Mouse (Mus musculus) T-cell, adult 2 months (primary cell): ENCODE measurements around the gene E2f4.

Experiments used
- DNase-seq: peaks from one replicate; pipeline ENCODE4 v3.0.0; 2022; ENCODE audit warnings: low spot score

The E2f4 gene

DNA sequence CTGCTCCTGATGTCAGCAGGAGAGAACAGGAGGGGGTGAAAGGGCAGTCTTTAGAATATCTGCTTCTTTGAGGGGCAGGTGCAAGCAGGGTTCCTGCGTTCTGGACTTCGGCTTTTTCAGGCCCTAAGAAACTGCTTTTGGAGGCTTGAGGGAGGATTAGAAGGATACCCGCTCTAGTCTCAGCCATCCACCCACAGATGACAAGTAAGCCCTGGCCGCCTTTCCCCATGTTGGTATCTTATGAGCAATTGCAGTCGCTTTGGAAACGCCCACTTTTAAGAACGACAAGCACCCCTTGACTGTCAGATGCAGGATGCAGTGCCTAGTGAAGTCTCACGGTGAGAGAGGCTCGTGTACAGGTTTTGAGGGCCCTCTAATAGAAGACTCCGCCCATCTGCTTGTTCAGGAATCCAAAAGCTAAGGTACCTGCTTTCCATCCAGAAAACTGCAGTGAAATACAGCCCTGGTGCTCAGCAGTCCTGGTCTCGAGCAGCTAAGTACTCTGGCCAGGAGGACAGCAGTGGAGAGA lies 21.3 kb downstream of the E2f4 start:
- DNase-seq: no peak

DNA sequence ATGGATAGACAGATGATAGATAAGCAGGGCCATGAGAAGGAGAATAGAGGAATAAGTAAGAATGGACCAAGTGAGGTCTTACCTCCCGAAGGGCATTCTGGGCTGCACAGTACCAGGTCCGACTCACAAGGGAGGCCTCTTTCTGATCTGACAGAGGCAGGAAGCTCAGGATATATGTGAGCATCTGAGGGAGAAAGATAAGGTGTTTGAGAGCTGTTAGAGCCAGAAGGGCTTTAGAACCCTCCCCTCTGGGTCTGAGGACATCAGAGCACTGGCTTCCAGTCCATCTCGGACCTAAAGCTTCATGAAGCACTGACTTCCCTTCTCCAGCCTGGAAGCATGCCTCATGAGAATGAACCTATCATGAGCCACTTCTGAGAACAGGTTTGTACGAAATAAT lies 25.7 kb downstream of the E2f4 start:
- DNase-seq: no peak

DNA sequence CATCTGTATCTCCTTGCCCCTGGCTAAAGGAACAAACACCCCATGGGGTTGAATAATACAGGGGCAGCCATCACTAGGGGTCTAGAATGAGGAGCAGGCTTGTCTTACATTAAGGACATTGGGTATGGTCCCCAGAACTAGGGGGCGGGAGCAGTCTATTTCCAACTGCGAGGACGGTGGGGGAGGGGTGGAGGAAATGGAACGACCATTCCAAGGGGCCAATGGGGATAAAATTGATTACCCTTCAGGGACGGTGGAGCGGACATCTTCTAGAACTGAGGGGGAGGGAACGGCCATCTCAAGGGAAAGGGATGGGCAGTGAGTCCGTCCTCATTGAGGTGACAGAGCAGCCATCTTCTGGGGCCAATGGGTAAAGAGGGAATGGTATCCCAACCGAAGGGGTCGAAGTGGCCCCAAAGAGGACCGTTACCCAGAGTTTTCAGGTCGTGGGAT lies 28.2 kb downstream of the E2f4 start:
- no peak for DNase-seq

DNA sequence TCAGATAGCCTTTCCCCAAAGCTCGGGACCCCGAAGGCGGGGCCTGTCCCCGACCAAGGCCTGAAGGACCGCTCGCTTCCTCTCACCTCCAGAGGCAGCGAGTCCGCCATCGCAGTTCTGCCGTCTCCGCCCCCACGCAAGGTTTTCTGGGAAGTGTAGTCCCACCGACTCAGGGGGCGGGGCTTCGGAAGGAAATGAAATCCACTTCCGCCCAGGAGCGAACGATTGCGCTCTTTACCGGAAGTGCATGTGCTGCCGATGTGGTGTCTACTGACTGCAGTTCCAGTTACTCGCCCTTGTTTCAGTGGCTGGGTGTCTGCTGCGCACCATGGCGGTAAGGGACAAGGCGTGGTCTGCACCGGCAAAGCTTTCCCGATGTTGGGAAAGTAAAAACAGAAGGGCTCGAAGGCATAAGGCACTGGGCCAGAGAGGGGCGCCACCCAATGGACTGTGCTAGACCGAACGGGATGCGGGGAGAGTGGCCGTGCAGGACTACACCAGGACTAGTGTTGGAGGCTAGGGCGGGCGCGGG lies 28.7 kb downstream of the E2f4 start, which contains the start of the genes Lrrc29 and Tmem208:
Lrrc29 (minus strand) TSS at position 138 of the 532 bp plus-strand sequence.
Tmem208 (plus strand) TSS at position 214 of the 532 bp plus-strand sequence.
- peak; percentile 97 for DNase-seq

DNA sequence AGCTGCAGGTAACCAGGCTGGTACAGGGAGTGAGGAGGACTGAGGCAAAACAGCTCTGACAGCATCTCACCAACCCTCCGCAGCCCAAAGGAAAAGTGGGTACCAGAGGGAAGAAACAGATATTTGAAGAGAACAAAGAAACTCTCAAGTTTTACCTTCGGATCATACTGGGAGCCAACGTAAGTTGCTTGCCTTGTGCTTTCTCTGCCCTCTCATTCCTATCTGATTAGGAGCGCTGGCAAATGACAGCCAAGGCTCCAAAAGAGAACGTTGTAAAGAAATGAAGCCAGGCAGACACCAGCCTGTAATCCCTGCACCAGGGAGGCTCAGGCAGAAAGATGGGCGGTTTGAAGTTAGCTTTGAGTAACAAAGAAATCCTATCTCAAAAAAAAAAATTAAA lies 29.5 kb downstream of the E2f4 start:
- no peak for DNase-seq

DNA sequence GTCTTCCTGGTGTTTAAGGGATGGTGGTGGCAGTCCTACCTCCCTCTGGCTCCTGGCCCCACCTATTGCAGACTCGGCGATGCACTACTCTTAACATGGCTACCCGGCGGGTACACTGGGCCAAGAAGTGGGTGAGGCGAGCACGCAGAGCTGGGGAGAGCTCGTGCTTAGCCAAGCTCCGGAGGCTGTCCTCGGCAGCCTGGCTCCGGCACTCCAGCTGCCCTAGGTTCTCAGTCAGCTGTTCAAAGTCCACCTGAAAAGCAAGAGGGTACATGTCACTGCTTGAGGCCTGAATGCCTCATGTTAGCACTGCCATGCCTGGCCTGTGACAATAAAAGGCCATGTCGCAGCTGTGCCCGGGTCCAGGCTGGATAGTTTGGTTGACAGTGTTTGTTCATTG lies 32.9 kb downstream of the E2f4 start:
- DNase-seq: no peak

DNA sequence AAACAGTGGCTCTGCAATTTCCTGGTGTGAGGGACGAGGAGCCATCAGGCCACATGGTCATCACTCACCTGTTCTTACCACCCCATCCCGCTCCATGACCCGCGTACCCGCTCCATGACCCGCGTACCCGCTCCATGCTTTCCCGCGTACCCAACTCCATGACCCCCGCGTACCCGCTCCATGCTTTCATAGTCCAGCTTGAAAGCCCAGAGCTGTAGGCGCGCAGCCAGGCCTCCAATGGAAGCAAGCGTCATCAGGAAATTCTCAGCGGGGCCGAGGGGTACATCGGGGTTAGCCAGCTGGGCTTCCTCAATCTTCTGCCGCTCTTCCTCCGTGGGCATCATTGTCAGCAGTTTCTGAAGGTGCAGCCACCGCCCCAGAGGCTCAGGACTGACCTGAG lies 34.0 kb downstream of the E2f4 start:
- no peak for DNase-seq

DNA sequence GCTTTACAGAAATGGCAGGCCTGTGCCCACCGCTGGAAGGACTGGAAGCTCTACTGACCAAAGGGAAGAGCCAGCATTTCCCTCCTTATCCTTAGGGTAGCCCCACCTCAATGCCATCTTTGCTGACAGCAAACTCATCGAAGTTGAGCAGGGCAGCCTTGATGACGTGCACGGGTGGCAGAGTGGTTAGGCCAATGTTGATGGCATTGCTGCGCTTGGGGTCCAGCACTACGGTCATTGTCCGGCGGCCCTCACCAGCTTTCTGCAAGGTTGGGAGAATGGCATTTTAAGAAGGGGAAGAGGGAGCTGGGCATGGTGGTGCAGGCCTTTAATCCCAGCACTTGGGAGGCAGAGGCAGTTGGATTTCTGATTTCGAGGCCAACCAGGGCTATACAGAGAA lies 34.5 kb downstream of the E2f4 start:
- no peak for DNase-seq

DNA sequence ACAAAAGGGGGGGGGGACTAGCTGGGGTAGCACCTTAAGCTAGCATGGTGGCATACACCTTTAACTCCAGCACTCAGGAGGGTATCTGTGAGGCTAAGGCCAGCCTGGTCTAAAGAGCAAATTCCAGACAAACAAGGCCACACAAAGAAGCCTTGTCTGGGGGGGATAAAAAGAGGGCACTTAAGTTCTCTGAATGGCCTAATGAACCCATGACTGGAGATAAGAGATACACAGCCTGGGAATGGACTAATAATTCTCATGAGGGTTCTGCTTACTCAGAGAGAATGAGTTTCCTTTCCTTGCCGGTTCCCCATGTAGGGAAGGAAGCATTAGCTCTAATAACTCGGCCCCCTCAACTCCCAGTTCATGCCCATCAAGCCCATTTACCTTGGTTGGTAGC lies 35.1 kb downstream of the E2f4 start:
- no peak for DNase-seq

DNA sequence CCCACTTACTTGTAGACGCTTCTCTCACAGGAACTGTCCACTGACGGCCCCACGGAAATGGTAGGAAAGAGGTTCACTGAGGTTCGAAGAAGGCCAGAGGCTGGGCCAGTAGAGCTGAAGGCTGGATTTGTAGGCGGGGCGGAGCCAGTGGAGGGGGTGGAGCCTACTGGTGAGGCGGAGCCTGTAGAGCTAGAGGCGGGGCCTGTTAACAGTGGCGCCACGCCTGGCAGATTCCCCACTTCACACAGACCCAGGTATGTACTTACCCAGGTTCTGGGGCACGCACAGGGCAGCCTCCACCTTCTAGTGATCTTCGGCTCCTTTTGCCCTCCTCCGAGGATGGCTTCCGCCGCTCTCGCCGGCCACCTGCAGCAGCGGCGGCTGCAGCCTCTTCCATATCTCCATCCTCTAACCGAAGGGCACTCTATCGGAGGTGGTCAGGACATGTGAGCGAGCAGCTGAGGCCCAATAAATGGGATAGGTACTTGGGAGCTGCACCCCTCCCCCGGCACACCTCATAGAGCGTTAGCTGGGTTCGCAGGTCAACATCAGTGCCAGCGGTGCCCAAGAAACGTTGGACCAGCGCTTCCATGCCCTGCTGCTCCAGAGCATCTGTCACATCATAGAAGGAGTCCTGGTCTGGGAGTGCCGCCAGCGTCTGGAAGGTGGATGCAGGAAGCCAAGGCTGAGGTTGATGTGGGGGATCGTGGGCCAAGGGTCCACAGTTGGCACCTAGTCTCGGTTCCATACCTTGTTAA lies 39.1 kb downstream of the E2f4 start:
- DNase-seq: no peak

DNA sequence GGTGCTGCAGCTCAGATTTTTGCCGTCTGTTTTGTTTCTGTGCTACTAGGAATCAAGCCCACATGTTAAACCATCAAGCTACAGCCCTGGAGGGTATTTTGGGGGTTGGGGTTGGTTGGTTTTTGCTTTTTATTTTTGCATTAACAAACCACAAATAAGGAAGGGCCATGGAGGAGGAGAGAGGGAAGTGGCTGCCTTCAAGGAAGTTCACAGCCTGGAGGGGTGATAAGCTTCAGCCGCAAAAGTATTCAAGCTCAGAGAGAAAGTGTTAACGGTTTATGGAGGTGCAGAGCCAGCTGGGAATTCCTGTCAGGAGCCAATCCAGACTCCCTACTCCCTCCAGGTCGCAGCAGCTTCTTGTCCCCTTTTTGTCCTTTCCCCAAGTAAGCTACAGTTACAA lies 41.5 kb downstream of the E2f4 start:
- no peak for DNase-seq

DNA sequence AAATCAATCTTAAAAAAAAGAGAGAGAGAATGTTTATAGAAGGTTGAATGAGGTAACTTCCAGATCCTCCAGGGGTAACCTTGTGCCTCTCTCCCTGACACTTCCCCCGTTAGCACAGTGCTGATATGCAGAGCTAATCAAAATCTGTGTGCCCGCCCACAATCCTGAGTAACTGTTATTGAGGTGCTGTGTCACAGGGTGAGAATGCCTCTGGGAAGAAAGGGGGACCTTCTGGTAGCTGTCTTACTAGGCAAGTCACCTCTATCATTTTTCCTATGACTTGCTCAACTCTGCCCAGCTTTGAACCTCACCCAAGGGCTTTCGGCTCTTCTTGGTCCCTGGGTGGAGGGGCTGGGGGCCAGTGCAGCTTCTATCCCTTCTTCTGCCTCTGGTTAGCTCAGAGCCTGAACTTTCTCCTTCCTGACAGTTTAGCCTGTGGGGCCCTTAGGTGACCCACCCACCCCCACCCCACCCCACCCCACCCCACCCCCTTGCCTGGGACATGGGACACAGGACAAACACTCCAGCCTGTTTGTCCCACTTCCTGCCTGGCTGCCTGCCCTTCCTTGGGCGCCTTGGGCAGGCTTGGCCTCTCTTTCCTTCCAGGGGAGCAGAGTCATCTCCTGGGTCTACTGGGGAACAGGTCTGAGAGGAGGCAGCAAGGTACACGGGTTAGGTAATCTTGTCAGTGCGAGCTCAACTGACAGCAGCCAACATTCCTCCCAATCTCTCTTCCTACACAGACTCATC lies 42.6 kb downstream of the E2f4 start:
- no peak for DNase-seq

DNA sequence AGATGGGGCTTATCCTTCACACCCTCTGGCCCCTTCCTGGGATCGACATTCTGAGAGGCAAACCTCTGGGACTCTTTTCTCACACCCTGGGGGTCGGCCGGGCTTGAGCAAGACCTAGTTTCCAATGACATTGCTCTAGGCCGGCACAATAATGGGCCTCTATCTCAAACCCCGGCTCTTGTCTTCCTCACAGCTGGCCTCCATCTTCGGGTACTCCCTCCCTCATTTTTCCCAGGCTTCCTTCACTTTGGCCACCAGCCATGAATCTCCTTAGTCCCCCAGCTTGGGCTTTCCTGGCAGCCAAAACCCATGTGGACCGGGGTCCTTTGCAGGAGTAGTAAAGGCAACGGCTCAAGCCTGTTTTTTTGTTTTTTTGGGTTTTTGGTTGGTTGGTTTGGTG lies 43.9 kb downstream of the E2f4 start:
- no peak for DNase-seq

DNA sequence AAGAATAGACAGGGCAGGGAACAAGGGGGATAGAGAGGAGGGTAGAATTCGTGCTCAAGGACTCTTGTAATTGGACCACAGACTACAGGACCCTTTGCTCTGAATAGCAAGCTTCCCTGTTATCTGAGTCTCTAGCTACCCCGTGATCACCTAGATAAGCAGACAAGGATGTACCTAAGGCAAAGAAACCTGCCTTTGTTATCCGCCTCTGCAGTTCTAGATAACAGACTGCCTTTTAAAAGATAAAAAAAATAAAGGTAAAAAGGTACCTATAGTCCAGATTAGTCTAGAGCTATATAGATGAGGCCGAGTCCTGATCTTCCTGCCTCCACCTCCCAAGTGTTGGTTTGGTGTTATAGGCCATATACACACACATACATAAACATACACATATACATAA lies 45.3 kb downstream of the E2f4 start:
- no peak for DNase-seq

DNA sequence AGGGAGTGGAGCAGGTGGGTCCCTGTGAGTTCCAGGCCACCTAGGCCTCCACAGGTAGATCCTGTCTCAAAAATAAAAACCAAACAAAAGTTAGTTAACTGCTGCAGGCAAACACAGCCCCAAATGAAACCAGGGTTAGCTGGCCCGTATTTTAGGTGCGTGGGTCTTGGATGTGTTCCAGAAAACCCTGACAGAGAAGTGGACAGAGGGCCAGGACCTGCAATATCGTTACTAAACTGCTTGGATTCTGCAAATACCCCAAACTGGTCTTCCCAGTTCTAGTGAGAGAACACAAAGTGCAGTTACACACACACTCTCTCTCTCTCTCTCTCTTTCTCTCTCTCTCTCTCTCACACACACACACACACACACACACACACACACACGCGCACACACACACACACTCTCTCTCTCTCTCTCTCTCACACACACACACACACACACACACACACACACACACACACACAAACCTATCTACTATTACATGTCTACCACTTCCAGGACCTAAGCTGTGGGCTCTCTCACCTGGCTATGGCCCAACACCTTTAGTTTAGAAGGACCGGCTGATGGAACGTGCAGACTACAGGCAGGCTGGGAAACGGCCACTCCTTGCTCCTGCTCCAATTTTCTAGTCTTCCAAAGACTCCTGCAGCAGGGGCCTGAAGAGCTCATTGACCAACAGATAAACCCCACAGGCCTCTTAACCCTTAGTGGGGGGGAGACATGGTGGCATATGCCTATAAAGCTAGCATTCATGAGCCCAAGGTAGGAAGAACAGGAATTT lies 46.5 kb downstream of the E2f4 start:
- DNase-seq: no peak

DNA sequence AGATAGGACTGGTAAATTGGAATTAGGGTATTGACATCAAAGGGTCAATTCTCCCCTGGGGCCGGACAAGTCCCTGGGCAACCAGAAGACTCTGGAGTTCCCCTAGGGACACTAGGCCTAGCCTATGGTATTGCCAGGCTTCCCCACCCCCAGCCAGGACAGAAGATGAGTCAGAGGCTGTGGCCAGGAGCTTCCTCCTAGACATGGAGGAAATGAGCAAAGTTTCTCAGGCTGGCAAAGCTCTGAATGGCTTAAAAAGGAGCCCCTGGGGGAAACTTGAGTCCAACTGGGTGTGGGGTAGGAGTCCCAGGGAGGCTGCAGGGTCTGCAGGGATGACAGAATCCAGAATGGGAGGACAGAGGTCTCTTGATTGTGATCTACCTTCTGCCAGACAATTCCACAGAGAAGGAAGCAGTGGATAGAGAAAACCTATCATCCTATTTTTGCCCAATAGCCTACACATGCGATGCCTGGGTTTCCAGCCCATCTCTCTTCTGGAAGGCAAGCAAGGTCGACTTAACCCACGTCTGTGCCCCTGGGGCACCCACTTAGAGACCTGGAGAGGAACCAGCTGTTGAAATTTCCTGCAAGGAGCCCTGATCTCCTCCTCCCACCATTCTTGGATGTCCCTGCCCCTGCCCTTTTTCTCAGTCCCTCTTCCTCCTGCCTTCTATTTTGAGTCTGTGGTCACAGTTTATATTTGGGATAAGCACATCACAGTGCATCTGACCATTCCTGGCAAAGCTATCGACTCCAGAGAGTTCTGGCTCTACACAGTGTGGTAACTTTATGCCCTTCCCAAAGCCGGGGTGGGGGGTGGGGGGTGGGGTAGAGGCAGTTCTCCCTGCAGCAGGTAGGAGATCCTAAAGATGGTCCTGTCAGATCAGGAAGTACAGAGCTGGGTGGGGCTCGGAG lies 47.9 kb downstream of the E2f4 start:
- no peak for DNase-seq

DNA sequence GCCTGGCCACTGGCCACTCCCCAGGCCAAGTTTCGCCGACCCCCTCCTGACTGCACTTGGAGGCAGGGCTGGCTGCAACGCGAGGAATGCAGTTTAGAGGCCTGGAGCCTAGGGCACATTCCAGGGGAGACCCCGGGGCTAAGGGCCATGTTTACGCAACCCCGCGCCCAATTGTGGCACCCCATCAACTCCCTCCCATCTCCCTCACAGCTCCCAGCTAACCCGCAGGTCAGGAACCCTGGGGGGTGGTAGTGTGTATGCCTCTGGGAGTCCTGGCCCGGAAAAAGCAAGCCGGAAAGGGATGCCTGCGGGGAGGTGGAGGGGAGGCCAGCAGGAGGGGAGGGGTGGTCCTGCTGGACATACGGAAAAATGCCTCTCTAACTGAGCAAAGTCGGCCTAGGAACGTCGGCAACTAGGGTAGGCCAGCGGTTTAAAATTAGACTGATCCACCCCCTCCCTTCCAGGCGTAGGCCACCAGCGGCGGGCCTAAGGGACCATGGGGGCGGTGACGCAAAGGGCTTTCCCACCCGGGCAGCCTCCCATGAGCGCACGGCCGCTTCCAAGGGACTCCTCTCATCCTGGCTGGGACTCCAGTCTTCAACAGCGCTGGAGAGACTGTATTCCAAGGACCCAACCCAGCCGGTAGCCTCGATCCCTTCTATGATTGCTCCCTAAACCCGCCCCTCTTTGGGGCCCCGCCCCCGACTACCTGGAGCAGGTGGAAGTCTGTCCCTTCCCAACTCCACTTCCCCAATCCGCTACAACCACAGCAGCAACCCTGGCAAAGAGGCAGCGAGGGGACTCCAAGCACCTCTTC lies 49.4 kb downstream of the E2f4 start:
- DNase-seq: no peak

DNA sequence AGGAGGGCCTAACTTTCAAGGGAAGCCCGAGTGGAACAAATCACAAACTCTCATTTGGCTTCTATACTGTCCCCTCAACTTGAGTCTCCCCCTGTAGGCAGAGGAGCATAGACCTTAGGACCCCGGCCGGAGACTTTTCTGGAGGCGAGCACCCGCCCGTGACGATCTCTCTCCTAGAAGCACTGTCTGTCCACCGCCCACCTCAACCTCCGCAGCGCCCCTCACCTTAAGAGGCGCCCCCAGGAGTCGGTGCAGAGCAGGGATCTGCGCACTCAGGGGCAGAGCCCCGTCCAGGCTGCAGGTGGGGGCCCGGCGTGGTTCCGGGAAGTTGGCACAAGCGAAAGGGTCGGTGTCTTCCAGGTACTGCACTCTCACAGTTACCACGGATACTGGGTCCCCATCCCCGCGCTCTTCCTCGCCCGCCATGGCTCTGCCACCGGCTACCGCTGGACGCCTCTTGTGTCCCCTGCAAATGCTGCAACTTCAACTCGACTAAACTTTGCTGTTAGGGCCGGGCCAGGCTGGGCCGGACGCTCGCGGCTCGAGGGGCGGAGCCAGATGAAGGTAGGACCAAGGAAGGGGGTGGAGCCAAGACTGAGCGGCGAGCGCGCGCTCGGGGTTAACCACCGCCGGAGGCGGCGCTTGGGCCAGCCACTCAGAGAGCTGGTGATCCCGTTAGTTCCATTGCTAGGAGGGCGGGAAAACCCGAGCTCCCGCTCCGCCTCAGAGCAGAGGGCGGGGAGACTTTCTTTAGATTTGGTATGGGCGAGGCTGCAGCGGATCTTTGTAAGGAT lies 50.2 kb downstream of the E2f4 start, which contains the start of gene Fhod1:
Fhod1 (minus strand) TSS at position 526 of the 794 bp plus-strand sequence.
- DNase-seq: peak; percentile 76

DNA sequence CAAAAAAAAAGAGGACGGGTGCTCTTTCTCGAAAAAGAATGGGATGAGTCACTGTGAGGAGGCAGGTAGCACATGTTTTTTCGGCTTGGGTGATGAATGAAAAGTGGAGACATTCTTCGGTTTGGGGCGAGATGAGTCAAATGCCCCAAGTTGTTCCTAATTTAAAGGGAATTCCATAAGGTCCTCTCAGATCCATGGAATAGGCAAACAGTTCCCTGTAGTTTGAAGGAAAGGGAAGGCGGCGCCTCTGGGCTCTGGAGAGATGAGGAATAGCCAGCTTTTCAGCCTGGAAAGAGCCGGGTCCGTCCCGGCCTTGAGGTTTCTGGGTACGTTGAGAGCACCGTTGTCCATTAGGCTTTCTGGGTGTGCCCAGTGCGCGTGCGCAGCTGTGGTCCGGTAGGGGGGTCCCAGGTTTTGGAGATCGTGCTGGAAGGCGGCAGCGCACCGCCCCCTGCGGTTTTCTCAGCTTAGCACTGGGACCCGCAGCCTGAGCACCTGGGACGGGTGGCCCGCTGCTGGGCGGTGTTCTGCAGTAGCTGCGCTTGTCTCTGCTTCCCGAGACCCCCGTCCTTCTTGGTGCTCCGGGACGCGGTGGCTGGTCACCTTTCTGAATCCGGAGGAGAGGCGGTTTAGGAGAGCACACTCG lies 51.1 kb downstream of the E2f4 start, which contains the start of gene Slc9a5:
Slc9a5 (plus strand) TSS at position 394 of the 646 bp plus-strand sequence.
- DNase-seq: peak; percentile 22
